Mouse (Mus musculus) forebrain, embryonic 15.5 days (tissue): ENCODE measurements around the gene Rngtt. TPM values are rescaled to one million over a fixed set of nuclear protein-coding genes. Genes with fewer than 3 reads are reported as not detected.
"Not testable (repeated sequence)": the region's sequence is repeated elsewhere in the genome, so short reads cannot be mapped to it uniquely, and the experiment has no call there.

ENCODE experiments used
- ATAC-seq: fragments of 200-750 bp; cut with Nextera tagmentation; replicated peaks from 2 replicates; pipeline ENCODE4 v1.8.0; 2017; ENCODE audit warnings: mild to moderate bottlenecking, moderate TSS enrichment, moderate library complexity
- H3K27ac ChIP-seq: fragments of 300-500 bp; sonication (generic); replicated peaks from 2 replicates; pipeline ENCODE4 v1.5.1; 2015; ENCODE audit warnings: mild to moderate bottlenecking, inconsistent platforms
- H3K27me3 ChIP-seq: fragments of 300-500 bp; sonication (generic); 2 replicates; pipeline ENCODE4 v1.6.1; 2015; ENCODE audit warnings: inconsistent platforms
- H3K36me3 ChIP-seq: fragments of 300-500 bp; sonication (generic); 2 replicates; pipeline ENCODE4 v1.6.1; 2015; ENCODE audit warnings: mild to moderate bottlenecking, inconsistent platforms
- H3K4me1 ChIP-seq: fragments of 300-500 bp; sonication (generic); 2 replicates; pipeline ENCODE4 v1.6.1; 2015; ENCODE audit warnings: inconsistent platforms
- H3K4me2 ChIP-seq: fragments of 300-500 bp; sonication (generic); replicated peaks from 2 replicates; pipeline ENCODE4 v1.6.1; 2015; ENCODE audit warnings: mild to moderate bottlenecking, inconsistent platforms
- H3K4me3 ChIP-seq: fragments of 300-500 bp; sonication (generic); 2 replicates; pipeline ENCODE4 v1.5.1; 2015; ENCODE audit warnings: mild to moderate bottlenecking, inconsistent platforms
- H3K9ac ChIP-seq: fragments of 300-500 bp; sonication (generic); replicated peaks from 2 replicates; pipeline ENCODE4 v1.6.1; 2015; ENCODE audit warnings: mild to moderate bottlenecking, inconsistent platforms
- H3K9me3 ChIP-seq: fragments of 300-500 bp; sonication (generic); 2 replicates; pipeline ENCODE4 v1.6.1; 2016; ENCODE audit warnings: inconsistent platforms
- WGBS: fragments of 180-500 bp; shearing (Covaris S2); methylation state at CpG from one replicate; pipeline ENCODE4 v1.1.7; 2015; ENCODE audit warnings: mixed read lengths; 5-methylcytosine and 5-hydroxymethylcytosine counted together
- polyA plus RNA-seq: library from polyadenylated mRNA; unstranded; fragments of >200 nt; fragmentation: Nextera tagmentation; extraction: Ambion mirVana; gene quantifications from 2 replicates; pipeline ENCODE4 v1.2.1, GENCODE M21; 2015

The Rngtt gene
- polyA plus RNA-seq, 1 experiment from 2014 or later: 31.9 TPM

- Histone ChIP-seq H3K9me3 (no peaks in the 10 kb centered on the region), H3K36me3 (no peaks in the 10 kb centered on the region), H3K9ac (no peak overlapping the region), H3K4me2 (no peak overlapping the region), H3K4me3 (no peak overlapping the region), H3K27ac (no peak overlapping the region), H3K27me3 (no peaks in the 10 kb centered on the region), H3K4me1 (no peaks in the 10 kb centered on the region)
- WGBS: 90% methylated on average over 12 of the region's 12 CpGs
- ATAC-seq: no peak
Observed at GRCm38 (mm10) chr4:33289106-33289650, 20.9 kb upstream of the Rngtt start.

GRCm38 (mm10) chr4:33290002-33290401 is 20.1 kb upstream of the Rngtt start, which contains the start of gene Pnrc1:
TSS of gene Pnrc1 (minus strand) at chr4:33290163.
- Histone ChIP-seq H3K9me3 (no peaks in the 10 kb centered on the region), H3K4me1 (no peaks in the 10 kb centered on the region), H3K4me3 (no peak within 1 kb of the TSS), H3K27ac (no peak within 1 kb of the TSS), H3K27me3 (no peaks in the 10 kb centered on the region), H3K4me2 (no peak within 1 kb of the TSS), H3K9ac (no peak within 1 kb of the TSS), H3K36me3 (no peaks in the 10 kb centered on the region)
- ATAC-seq: no peak
- WGBS: 70% methylated on average over 3 of the region's 3 CpGs

- ATAC-seq: no peak
Observed at GRCm38 (mm10) chr4:33290878-33291277, 19.2 kb upstream of the Rngtt start.

GRCm38 (mm10) chr4:33292409-33293370 is 17.4 kb upstream of the Rngtt start:
- Histone ChIP-seq H3K36me3 (no peaks in the 10 kb centered on the region), H3K4me1 (no peaks in the 10 kb centered on the region), H3K4me2 (no peak overlapping the region), H3K27me3 (no peaks in the 10 kb centered on the region), H3K4me3 (no peak overlapping the region), H3K9me3 (no peaks in the 10 kb centered on the region), H3K27ac (no peak overlapping the region), H3K9ac (no peak overlapping the region)
- 24% methylated on average over 16 of the region's 16 CpGs for WGBS
- ATAC-seq: 0 out of 2 replicates have a peak, but pooled peaks have one; percentile 51

More at GRCm38 (mm10) chr4:33290878-33291277, 19.2 kb upstream of the Rngtt start:
- H3K4me3 ChIP-seq: no peak overlapping the region
- no peak overlapping the region for H3K9ac ChIP-seq
- H3K4me1 ChIP-seq: no peaks in the 10 kb centered on the region
- H3K9me3 ChIP-seq: no peaks in the 10 kb centered on the region
- 64% methylated on average over 4 of the region's 4 CpGs for WGBS
- H3K4me2 ChIP-seq: no peak overlapping the region
- no peak overlapping the region for H3K27ac ChIP-seq
- no peaks in the 10 kb centered on the region for H3K27me3 ChIP-seq
- no peaks in the 10 kb centered on the region for H3K36me3 ChIP-seq

- ATAC-seq, H3K9me3 ChIP-seq, H3K27ac ChIP-seq, H3K27me3 ChIP-seq, H3K4me3 ChIP-seq, H3K4me2 ChIP-seq, H3K4me1 ChIP-seq, H3K36me3 ChIP-seq, H3K9ac ChIP-seq: not testable (repeated sequence)
- 43% methylated on average over 6 of the region's 6 CpGs for WGBS
Observed at GRCm38 (mm10) chr4:33300891-33301665, 9.0 kb upstream of the Rngtt start.

- H3K4me3 ChIP-seq: no peak overlapping the region
- H3K36me3 ChIP-seq: no peaks in the 10 kb centered on the region
- no peaks in the 10 kb centered on the region for H3K27me3 ChIP-seq
- 94% methylated on average over 1 of the region's 1 CpGs for WGBS
- H3K27ac ChIP-seq: no peak overlapping the region
- H3K9ac ChIP-seq: no peak overlapping the region
- H3K9me3 ChIP-seq: no peaks in the 10 kb centered on the region
- no peak overlapping the region for H3K4me2 ChIP-seq
- no peak for ATAC-seq
- no peaks in the 10 kb centered on the region for H3K4me1 ChIP-seq
Observed at GRCm38 (mm10) chr4:33303057-33303456, 7.1 kb upstream of the Rngtt start.

- no peak overlapping the region for H3K9ac ChIP-seq
- H3K4me3 ChIP-seq: no peak overlapping the region
- peaks cover 15% of the 10 kb centered on the region for H3K4me1 ChIP-seq
- H3K27ac ChIP-seq: no peak overlapping the region
- 77% methylated on average over 4 of the region's 4 CpGs for WGBS
- no peaks in the 10 kb centered on the region for H3K27me3 ChIP-seq
- no peaks in the 10 kb centered on the region for H3K36me3 ChIP-seq
- H3K9me3 ChIP-seq: no peaks in the 10 kb centered on the region
- ATAC-seq: no peak
- no peak overlapping the region for H3K4me2 ChIP-seq
Observed at GRCm38 (mm10) chr4:33307146-33307545, 3.0 kb upstream of the Rngtt start.

GRCm38 (mm10) chr4:33310840-33311437 is 828 bp downstream of the Rngtt start:
- H3K4me1 ChIP-seq: peaks cover 15% of the 10 kb centered on the region
- H3K4me3 ChIP-seq: peak overlapping the region; percentile 63
- peak overlapping the region; percentile 62 for H3K4me2 ChIP-seq
- WGBS: 21% methylated on average over 12 of the region's 12 CpGs
- no peaks in the 10 kb centered on the region for H3K27me3 ChIP-seq
- peak overlapping the region; percentile 34; the same call in 1 of the 2 replicates for H3K27ac ChIP-seq
- H3K9ac ChIP-seq: peak overlapping the region; percentile 60
- ATAC-seq: no peak
- H3K36me3 ChIP-seq: no peaks in the 10 kb centered on the region
- no peaks in the 10 kb centered on the region for H3K9me3 ChIP-seq

- H3K36me3 ChIP-seq, H3K9me3 ChIP-seq, H3K4me2 ChIP-seq, H3K4me3 ChIP-seq, H3K27ac ChIP-seq, H3K27me3 ChIP-seq, ATAC-seq, H3K9ac ChIP-seq: not testable (repeated sequence)
- WGBS: 98% methylated on average over 7 of the region's 8 CpGs
- H3K4me1 ChIP-seq: peaks cover 15% of the 10 kb centered on the region
Observed at GRCm38 (mm10) chr4:33314150-33314549, 4.0 kb downstream of the Rngtt start.

GRCm38 (mm10) chr4:33315840-33316239 is 5.7 kb downstream of the Rngtt start:
- no peak for ATAC-seq
- H3K4me3 ChIP-seq: no peak overlapping the region
- H3K9me3 ChIP-seq: no peaks in the 10 kb centered on the region
- 89% methylated on average over 5 of the region's 5 CpGs for WGBS
- H3K36me3 ChIP-seq: peaks cover 2% of the 10 kb centered on the region; the same call in 1 of the 2 replicates
- H3K27me3 ChIP-seq: no peaks in the 10 kb centered on the region
- no peak overlapping the region for H3K4me2 ChIP-seq
- H3K4me1 ChIP-seq: peaks cover 12% of the 10 kb centered on the region
- H3K27ac ChIP-seq: no peak overlapping the region
- no peak overlapping the region for H3K9ac ChIP-seq

- no peaks in the 10 kb centered on the region for H3K4me1 ChIP-seq
- no peak overlapping the region for H3K9ac ChIP-seq
- H3K36me3 ChIP-seq: peaks cover 63% of the 10 kb centered on the region
- H3K9me3 ChIP-seq: no peaks in the 10 kb centered on the region
- no peaks in the 10 kb centered on the region for H3K27me3 ChIP-seq
- H3K4me3 ChIP-seq: no peak overlapping the region
- H3K27ac ChIP-seq: no peak overlapping the region
- no peak for ATAC-seq
- WGBS: 93% methylated on average over 4 of the region's 4 CpGs
- no peak overlapping the region for H3K4me2 ChIP-seq
Observed at GRCm38 (mm10) chr4:33331147-33331546, 21.0 kb downstream of the Rngtt start.
